Mouse (Mus musculus) kidney, adult 9 months (tissue): Measurements from ENCODE around the gene Zfp790.
A peak's percentile ranks its signal among the peaks of the same experiment; 100 is the strongest.
"Not testable (repeated sequence)": the region's sequence is repeated elsewhere in the genome, so short reads cannot be mapped to it uniquely, and the experiment has no call there.

ENCODE experiments used
- DNase-seq: peaks from one replicate; pipeline ENCODE4 v3.0.0; 2022

Gene Zfp790

DNA sequence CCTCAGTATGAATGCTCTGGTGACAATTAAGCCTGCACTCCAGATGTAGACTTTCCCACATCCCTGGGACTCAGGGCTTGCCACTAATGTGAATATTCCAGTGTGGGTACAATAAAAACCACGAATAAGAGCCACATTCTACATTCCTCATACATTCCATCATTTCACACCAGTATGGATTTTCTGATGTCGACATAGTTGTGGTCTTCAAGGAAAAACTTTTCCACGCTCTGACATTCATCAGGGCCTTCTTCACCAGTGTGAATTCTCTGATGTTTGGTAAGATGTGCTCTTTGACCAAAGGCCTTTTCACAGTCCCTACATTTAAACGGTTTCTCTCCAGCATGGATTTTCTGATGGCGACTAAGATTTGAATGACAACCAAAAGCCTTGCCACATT is 28.7 kb downstream of the Zfp790 start:
- no peak for DNase-seq

DNA sequence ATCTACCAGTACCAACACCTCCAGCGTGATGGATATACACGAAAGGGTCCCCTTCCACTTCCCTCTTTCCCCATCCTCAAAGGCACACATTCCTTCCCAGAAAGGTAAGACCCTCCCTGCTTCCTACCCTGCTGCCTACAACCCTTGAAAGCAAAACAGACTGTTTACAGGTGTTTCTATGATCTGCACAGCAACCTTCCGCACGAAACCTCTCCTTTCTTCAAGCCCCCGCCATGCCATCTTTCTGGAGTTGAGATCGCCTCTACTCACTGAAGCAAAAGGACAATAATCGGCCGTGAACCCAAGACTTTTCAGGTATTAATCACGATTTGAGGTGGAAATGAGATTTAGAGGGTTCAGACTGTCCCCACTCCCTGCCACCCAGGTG is 36.9 kb downstream of the Zfp790 start:
- DNase-seq = no peak

DNA sequence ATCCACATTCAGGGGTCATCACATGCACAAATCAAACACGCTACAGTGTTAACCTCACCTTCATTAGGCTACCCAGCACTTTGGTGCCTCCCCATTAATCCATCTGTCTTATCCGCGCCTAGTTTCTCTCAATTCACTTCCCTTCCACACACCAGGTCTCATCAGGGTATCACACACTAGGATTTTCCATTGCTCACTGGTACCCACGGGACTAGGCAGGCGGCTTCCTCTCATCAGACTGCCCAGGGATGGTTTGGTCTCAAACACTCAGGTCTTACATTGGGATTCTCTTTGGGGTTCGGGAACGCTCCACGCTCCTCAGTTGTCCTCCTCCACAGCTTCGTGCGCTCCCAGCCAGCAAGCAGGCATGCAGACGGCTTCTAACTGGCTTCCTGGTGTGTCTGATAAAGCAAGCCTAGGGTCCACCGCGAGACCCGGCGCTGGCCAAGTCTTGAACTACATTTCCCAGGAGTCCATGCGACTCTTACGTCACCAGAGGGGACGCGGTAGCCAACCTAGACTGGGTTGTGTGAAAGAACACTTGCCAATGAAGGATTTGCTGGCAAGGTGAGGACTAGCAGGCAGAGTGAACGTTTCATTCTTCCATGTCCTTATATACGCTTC is 37.4 kb downstream of the Zfp790 start, which contains the start of gene Zfp940:
Zfp940 (minus strand) TSS at position 451 of the 624 bp plus-strand sequence.
- peak; percentile 86 for DNase-seq

DNA sequence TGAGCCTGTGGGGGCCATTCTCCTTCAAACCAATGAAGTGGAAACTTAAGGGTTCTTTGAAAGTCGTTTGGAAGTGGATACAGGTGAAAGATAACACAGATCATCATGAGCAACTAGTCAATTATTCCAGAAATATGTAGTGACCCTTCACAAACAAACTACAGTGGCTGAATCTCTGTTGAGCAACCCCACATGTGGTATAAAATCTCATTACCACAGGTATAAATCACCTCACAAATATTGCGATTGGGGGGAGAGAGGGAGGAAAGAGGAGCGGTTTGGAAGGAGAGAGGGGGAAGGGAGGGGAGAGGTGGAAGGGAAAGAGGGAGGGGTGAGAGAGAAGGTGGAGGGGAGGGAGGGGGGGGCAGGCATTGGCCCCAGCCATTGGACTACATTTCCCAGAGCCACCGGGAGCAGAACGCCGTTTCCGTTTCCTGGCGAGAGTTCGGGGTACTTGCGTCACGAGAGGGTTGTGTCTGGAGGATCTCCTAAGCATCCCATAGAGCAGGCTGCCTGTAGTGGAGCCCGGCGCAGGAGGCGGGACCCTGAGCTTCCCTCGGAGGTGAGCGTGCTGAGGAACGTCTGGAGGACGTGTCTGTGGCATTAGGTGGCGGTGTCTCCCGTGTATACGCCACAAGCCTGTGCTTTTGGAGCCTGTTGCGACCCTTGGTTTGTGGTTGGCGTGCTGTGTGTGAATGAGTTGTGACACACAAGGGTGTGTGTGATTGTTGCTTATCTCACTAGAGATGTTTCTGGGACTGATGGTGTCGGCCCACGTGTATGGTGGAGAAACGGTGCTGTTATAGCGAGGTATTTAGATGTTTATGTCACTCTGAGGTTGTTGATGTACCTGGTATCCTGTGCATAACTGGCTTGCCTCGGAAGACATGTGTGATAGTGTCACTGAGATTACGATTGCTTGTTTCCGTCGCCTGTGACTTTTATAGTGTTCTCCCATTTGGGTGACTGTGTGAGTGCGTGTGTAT is 43.9 kb downstream of the Zfp790 start, which contains the start of gene Zfp420:
Zfp420 (plus strand) TSS at position 448 of the 986 bp plus-strand sequence.
- peak; percentile 93 for DNase-seq

DNA sequence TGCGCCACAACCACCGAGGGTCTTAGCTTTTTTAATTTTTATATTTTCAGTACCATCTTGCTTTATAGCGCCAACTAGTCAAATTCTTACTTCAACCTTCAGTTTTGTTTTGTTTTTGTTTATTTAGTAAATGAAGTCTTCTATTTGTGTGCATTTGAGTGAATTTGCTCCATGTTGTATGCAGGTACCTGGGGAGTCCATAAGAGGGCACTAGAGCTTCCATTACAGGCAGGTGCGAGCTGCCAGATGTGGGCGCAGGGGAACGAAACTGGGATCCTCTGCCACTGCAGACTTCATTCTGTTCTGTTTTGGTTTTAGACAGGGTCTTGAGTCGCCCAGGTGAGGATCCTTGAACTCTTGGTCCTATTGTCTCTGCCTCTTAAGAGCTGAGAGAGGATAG is 45.7 kb downstream of the Zfp790 start:
- DNase-seq = no peak

DNA sequence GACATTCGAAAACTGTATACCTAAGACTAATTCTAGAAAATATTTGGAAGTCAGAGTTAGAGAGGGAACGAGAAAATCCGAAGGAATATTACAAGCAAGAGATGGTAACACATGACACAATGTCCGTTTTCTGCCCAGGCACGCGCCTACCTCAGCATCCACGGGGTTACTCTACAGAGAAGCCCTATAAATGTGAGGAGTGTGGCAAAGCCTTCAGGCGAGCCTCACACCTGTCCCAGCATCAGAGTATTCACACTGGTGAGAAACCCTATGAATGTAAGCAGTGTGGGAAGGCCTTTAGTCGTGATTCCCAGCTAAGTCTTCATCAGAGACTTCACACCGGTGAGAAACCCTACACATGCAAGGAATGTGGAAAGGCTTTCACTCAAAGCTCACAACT is 58.3 kb downstream of the Zfp790 start:
- DNase-seq = no peak

DNA sequence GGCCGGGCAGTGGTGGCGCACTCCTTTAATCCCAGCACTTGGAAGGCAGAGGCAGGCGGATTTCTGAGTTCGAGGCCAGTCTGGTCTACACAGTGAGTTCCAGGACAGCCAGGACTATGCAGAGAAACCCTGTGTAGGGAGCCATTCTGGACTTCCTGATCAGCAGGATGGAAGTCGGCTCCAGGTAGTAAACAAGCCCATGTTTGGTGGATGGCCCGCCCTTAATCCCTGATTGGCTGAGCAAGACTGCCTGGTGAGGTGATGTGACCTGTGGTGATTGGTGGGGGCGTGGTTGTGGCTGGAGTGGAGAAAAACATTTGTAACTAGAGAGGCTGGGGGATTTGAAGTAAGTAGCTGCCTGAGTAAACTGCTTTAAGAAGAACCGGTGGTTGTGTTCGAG is 61.6 kb downstream of the Zfp790 start:
- DNase-seq = not testable (repeated sequence)

DNA sequence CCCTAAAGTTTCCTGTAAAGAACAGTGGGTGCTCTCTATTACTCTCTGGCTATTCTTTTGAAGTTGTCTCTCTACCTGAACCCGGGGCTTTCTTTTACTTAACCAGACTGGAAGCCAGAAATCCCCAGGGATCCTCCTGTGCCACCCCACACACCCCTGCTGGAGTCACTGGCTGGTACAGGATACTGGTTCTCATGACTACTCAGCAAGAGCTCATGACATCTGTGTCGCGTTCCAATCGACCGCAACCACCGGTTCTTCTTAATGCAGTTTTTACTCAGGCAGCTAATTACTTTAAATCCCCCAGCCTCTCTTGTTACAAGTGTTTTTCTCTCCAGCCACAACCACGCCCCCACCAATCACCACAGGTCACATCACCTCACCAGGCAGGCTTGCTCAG is 64.1 kb downstream of the Zfp790 start:
- no peak for DNase-seq
